Mouse (Mus musculus) small intestine, adult 2 months (tissue): ENCODE results near the gene Fastkd5.

ENCODE experiments used
- CTCF ChIP-seq: fragments of 200-500 bp; IDR thresholded peaks from 2 replicates; pipeline ENCODE4 v1.5.1; 2012; ENCODE audit warnings: low read depth, mild to moderate bottlenecking, control low read depth, inconsistent platforms, low read length, moderate library complexity, mixed read lengths; ENCODE audit not compliant: insufficient replicate concordance, insufficient read length; ENCODE audit errors: extremely low read depth
- POLR2A ChIP-seq: fragments of 200-500 bp; IDR thresholded peaks from 2 replicates; pipeline ENCODE4 v1.6.1; 2012; ENCODE audit warnings: low read depth, mild to moderate bottlenecking, control low read depth, inconsistent platforms, low read length, moderate library complexity

GRCm38 (mm10) chr2:130588373-130588772, 41.5 kb downstream of the Fastkd5 start:
- TF ChIP-seq POLR2A (no peak), CTCF (no peak)
